Mouse (Mus musculus): ENCODE data around the gene Bex4. TPM values are rescaled to one million over a fixed set of nuclear protein-coding genes. Genes with fewer than 3 reads are reported as not detected.
"Not testable (repeated sequence)": the region's sequence is repeated elsewhere in the genome, so short reads cannot be mapped to it uniquely, and the experiment has no call there.

Gene Bex4
- 59.3 and 71.3 TPM in 2 replicates for polyA plus RNA-seq (2016; fragmentation: Nextera tagmentation; extraction: Ambion mirVana)

DNA sequence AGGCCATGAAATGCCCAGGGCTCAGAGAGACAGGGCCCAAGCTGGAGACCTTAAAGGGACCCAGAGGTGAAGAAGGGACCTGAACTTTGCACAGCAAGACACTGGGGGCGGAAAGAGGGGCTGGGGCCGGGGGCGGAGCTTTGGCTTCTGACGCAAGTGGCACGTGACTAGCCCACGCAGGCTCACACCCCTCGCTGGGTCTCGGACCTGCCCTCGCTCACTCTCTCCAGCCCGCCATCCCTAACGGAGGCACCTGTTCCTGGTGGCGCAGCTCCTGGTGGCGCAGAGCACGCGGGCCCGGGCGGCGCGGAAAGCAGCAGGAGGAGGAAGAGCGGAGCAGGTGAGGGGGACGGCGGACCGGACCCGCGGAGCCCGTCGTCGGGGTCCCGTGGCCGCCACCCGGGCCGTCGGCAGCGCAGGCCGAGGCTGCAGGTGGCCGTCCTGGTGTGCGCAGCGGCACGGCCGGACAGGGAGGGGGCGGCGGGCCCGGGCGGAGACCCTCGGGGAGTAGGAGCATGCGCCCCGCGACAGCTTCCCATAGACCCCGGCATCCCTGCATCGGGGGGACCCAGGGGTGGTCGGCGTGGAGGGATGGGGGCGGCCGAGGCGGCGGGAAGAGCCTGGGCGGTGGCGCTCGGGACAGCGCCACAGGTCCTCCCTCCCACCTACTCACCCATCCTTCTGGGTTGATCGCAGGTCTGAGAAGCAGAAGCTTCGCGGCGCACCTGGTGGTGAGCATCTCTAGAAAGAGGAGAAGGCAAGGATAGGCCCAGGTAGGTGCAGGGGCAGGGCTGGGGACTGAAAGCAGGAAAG is at the start of gene Bex4:
Gene Bex4 (plus strand): TSS at position 170 of the 813 bp plus-strand sequence.
- not testable (repeated sequence) for H3K9ac ChIP-seq (replicated peaks); H3K27ac ChIP-seq; H3K27me3 ChIP-seq; H3K4me1 ChIP-seq (replicated peaks); H3K36me3 ChIP-seq; H3K9me3 ChIP-seq
- peak; percentile 78 for ATAC-seq (ENCODE audit: insufficient number of reproducible peaks, insufficient read depth, low FRiP score, low TSS enrichment, low read depth)
- Histone ChIP-seq H3K4me2 (peak within 1 kb of the TSS; percentile 56), H3K4me3 (replicated peaks) (peak within 1 kb of the TSS; percentile 41)
- WGBS, result 33% methylated on average over 9 of the region's 64 CpGs

DNA sequence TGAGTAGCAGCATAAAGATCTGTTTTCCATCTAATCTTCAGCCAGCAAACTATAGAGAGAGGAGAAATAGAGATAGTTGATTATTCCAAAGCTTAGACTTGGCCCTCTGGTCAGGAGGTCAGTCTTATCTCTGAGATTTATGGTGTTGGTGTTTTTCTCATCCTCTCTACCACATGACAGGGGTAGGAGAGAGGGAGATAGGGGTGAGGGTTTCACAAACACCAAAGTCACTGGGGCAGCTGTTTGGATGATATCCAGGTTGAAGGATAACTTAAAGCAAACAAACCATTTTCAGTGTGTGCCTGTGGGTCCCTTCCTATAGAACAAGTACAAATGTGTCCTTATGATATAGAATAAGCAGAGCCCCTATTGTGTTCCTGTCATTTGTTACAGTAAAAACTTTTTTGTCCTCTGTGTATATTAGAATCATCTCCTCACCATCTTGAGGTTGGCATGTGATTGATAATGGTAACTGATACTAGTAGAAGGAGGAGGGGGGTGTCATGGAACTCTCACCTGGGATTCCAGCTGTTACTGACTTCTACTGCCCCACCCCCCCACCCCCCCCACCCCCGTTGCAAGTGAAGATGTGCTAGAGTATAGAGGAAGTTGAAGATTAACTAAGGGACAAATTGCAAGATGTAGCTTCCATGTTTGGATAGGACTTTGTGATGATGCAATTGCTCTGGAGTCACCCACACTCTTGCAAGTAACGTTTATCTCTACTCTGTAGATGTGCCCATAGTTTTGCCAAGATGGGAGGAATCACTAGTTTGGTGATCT is 46.1 kb upstream of the Bex4 start:
- Histone ChIP-seq H3K9ac (replicated peaks) (no peak overlapping the region), H3K4me2 (no peak overlapping the region), H3K27ac (no peak overlapping the region), H3K9me3 (no peaks in the 10 kb centered on the region), H3K4me3 (replicated peaks) (no peak overlapping the region), H3K36me3 (no peaks in the 10 kb centered on the region), H3K27me3 (peaks cover 4% of the 10 kb centered on the region; the same call in 1 of the 2 replicates), H3K4me1 (replicated peaks) (no peaks in the 10 kb centered on the region)
- ATAC-seq (ENCODE audit: insufficient number of reproducible peaks, insufficient read depth, low FRiP score, low TSS enrichment, low read depth), result no peak
- WGBS, result 50% methylated on average over 2 of the region's 2 CpGs

DNA sequence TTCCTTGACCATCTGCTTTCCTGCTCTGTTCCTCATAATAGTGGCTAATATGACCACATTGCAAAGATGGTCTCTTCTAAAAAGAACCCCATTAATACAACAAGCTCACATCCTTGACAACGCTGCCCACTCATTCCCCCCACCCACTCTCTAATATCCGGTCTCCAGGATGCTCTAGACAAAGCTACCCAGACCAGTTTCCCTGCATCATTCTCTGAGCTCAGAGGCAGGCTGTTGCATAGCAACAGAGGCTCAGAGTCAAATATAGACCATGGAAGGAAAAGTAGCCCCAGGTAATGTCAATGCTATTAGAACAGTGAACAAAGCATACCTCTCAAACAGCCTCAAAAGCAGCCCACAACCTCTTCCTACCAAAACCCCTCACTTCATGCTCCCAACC is 44.4 kb upstream of the Bex4 start:
- H3K9me3 ChIP-seq, result no peaks in the 10 kb centered on the region
- 67% methylated on average over 2 of the region's 2 CpGs for WGBS
- no peaks in the 10 kb centered on the region for H3K4me1 ChIP-seq (replicated peaks)
- H3K4me2 ChIP-seq, result no peak overlapping the region
- peaks cover 2% of the 10 kb centered on the region; the same call in 1 of the 2 replicates for H3K27me3 ChIP-seq
- H3K4me3 ChIP-seq (replicated peaks), result no peak overlapping the region
- no peak for ATAC-seq (ENCODE audit: insufficient number of reproducible peaks, insufficient read depth, low FRiP score, low TSS enrichment, low read depth)
- no peak overlapping the region for H3K27ac ChIP-seq
- no peaks in the 10 kb centered on the region for H3K36me3 ChIP-seq
- H3K9ac ChIP-seq (replicated peaks), result no peak overlapping the region

DNA sequence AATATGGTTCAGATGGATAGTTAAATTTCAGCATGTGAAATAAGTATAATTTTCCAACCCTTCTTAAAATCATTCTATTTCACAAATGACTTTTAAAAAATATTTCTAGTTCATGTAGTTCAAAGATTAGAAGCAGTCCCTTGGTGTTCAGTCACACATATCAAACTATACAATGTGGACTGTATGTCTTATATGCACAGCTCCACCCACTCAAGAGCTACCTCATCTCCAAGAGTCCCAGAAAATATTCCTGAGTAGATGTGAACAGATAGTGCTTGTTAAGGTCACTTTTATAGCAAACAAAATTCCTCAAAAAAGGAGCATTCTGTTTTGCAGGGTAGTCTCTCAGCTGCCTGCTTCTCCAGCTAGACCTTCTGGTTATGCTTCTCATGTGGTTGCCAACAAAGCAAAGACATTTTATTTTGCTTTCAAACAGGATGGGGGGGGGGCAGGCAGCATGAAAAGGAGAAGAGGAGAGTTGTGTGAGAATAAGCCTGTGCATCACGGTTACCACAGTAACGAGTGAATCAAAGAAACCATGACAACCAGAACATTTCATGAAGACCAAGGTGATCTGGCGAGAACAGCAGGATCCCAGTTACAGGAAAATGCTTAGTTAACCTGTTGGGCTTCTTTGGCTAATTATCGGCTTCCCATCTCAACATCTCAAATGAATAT is 34.6 kb upstream of the Bex4 start:
- H3K27me3 ChIP-seq, result peaks cover under 1% of the 10 kb centered on the region
- no peak overlapping the region for H3K4me3 ChIP-seq (replicated peaks)
- H3K36me3 ChIP-seq, result no peaks in the 10 kb centered on the region
- no peak overlapping the region for H3K27ac ChIP-seq
- no peak for ATAC-seq (ENCODE audit: insufficient number of reproducible peaks, insufficient read depth, low FRiP score, low TSS enrichment, low read depth)
- H3K9ac ChIP-seq (replicated peaks), result no peak overlapping the region
- WGBS, result 74% methylated on average over 4 of the region's 4 CpGs
- H3K4me2 ChIP-seq, result no peak overlapping the region
- H3K4me1 ChIP-seq (replicated peaks), result no peaks in the 10 kb centered on the region
- no peaks in the 10 kb centered on the region for H3K9me3 ChIP-seq

DNA sequence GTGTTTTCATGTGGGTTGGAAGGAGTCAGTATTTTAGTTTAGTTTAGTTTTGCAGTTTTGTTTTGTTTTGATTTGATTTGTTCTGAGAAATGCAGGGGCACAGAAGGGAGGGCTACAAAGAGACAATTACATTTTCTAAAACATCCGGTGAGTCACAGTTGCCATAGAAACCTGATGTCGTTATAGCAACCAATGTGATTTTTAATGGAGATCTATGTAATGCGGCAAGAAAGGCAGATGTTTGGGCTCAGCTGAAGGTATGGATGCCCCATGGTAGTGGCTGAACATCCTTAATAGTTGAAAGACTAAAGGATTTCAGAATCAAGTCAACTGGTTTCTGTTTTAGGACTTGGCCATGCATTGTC is 34.1 kb upstream of the Bex4 start:
- WGBS, result 77% methylated on average over 3 of the region's 3 CpGs
- Histone ChIP-seq H3K9me3 (no peaks in the 10 kb centered on the region), H3K36me3 (no peaks in the 10 kb centered on the region), H3K4me1 (replicated peaks) (no peaks in the 10 kb centered on the region), H3K27me3 (peaks cover 5% of the 10 kb centered on the region), H3K4me2 (no peak overlapping the region), H3K9ac (replicated peaks) (no peak overlapping the region), H3K4me3 (replicated peaks) (no peak overlapping the region), H3K27ac (no peak overlapping the region)
- ATAC-seq (ENCODE audit: insufficient number of reproducible peaks, insufficient read depth, low FRiP score, low TSS enrichment, low read depth), result no peak

DNA sequence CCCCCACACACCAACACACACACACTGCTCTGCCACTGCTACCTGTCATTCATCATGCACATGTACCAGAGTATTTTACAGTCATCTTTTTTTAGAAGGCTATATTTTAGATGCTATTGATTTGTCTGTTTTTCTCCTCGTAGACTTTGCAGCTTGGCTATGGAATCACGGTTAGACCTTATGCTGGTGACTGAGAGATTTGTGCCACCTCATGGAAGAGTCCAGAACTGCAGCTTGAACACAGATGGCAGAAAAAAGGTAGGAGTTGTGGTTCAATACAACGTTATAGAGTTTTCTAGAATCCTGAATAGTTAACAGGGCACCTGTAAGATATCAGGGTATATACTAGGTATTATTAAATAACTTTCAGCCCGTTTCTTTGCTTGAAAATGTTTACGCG is 30.9 kb upstream of the Bex4 start:
- no peaks in the 10 kb centered on the region for H3K4me1 ChIP-seq (replicated peaks)
- no peak overlapping the region for H3K9ac ChIP-seq (replicated peaks)
- WGBS, result 50% methylated on average over 6 of the region's 6 CpGs
- H3K4me2 ChIP-seq, result no peak overlapping the region
- no peaks in the 10 kb centered on the region for H3K9me3 ChIP-seq
- H3K27ac ChIP-seq, result no peak overlapping the region
- H3K27me3 ChIP-seq, result peaks cover 14% of the 10 kb centered on the region
- no peaks in the 10 kb centered on the region for H3K36me3 ChIP-seq
- H3K4me3 ChIP-seq (replicated peaks), result no peak overlapping the region
- no peak for ATAC-seq (ENCODE audit: insufficient number of reproducible peaks, insufficient read depth, low FRiP score, low TSS enrichment, low read depth)

DNA sequence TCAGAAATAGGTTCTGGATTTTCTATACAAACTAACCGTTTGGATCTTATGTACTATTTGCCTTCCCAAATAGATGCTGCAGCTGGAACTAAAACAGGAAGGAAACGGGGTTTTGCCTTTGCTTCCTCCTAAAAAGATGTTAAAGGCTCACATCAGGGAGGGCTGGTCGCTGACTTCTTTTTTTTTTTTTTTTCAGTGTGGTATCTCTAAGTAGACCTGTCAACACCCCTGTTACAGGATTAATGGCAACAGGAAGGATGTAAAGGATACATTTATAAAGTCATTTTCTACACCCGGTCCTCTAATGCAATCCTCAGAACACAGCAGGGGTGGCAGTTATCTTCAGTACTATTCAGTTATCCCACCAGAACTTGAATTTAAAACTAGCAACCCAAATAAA is 23.8 kb upstream of the Bex4 start:
- Histone ChIP-seq H3K4me3 (replicated peaks) (no peak overlapping the region), H3K9ac (replicated peaks) (no peak overlapping the region), H3K36me3 (no peaks in the 10 kb centered on the region), H3K9me3 (no peaks in the 10 kb centered on the region), H3K27ac (no peak overlapping the region), H3K27me3 (peaks cover 11% of the 10 kb centered on the region; the same call in 1 of the 2 replicates), H3K4me1 (replicated peaks) (no peaks in the 10 kb centered on the region), H3K4me2 (peak overlapping the region; percentile 54; the same call in 1 of the 2 replicates)
- WGBS, result 40% methylated on average over 4 of the region's 4 CpGs
- no peak for ATAC-seq (ENCODE audit: insufficient number of reproducible peaks, insufficient read depth, low FRiP score, low TSS enrichment, low read depth)

DNA sequence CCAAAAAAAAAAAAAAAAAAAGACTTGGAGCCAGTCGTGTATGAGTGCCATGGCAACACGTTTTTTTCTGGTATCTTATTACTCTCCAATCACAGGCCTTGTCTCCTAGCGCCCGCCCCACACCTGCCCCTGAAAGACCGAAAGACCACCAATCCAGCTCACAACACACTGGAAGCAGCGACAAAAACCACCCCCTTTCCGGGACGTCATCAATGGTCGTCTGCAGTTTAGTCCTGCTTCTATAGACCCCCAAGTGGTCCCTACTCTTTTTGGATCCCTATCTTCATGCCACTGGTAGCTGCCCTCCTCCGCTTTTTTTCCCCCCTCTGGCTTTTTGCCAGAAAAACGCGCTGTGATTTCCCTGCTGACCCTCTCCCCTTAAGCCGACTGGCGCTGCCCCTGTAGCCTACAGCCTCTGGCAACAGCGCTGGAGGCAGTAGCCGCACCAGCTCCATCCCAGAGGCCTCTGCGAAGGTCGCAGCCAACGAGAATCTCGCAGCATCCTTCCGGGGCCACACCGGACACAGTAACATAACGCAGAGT is 23.3 kb upstream of the Bex4 start:
- Histone ChIP-seq H3K4me2 (peak overlapping the region; percentile 54), H3K36me3 (no peaks in the 10 kb centered on the region), H3K4me1 (replicated peaks) (no peaks in the 10 kb centered on the region), H3K27ac (peak overlapping the region; percentile 45; the same call in 1 of the 2 replicates), H3K9ac (replicated peaks) (no peak overlapping the region), H3K9me3 (no peaks in the 10 kb centered on the region), H3K27me3 (peaks cover 11% of the 10 kb centered on the region; the same call in 1 of the 2 replicates), H3K4me3 (replicated peaks) (peak overlapping the region; percentile 42)
- 15% methylated on average over 23 of the region's 23 CpGs for WGBS
- peak; percentile 98 for ATAC-seq (ENCODE audit: insufficient number of reproducible peaks, insufficient read depth, low FRiP score, low TSS enrichment, low read depth)

DNA sequence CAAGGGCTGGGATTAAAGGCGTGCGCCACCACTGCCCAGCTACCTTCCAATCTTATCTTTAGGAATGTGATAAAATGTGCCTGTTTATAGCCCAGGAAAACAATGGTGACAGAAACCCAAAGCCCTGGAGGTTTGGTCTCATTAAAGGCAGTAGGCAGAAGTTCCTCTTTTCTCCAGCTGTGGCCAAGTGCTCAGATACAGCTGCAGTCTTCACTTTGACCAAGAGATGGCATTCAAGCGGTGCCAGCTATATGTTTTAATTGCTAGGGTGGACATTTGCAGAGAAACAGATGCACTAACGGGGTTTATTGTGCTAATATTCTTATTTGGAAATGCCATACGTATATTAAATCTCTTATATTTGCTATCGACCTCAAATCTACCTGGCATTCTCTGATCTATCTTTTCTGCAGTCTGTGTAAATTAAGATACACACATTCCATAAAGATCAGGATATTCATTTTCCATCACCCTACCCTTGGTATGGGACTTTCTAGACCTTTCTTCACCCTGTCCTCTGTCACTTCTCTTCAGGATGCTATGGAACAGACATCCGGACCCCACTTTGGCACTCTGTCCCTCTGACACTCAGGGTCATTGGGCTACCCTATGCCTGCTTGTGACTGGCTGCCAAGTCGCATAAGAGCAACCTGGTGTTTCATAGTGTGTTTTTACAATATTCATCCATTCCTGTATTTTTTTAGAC is 11.6 kb upstream of the Bex4 start:
- Histone ChIP-seq H3K36me3 (no peaks in the 10 kb centered on the region), H3K4me2 (no peak overlapping the region), H3K4me1 (replicated peaks) (no peaks in the 10 kb centered on the region), H3K27ac (no peak overlapping the region), H3K4me3 (replicated peaks) (no peak overlapping the region), H3K9me3 (no peaks in the 10 kb centered on the region), H3K9ac (replicated peaks) (no peak overlapping the region), H3K27me3 (no peaks in the 10 kb centered on the region)
- WGBS, result 55% methylated on average over 8 of the region's 8 CpGs
- ATAC-seq (ENCODE audit: insufficient number of reproducible peaks, insufficient read depth, low FRiP score, low TSS enrichment, low read depth), result no peak

DNA sequence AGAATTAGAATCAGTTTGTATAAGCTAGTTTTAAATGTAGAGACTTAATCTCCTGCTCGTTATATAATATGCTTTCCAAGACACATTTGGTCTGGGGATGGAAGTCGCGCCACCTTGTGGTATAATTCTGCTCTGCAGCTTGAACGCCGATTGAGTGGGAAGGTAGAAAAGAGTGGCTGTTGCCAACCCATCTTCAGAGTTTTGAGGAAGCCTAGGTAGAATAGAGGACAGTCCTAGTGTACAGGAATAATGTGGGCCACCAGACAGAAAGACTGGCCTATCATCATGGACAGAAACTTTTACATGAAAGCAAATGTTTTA is 11.1 kb upstream of the Bex4 start:
- ATAC-seq (ENCODE audit: insufficient number of reproducible peaks, insufficient read depth, low FRiP score, low TSS enrichment, low read depth), result no peak
- H3K27ac ChIP-seq, result no peak overlapping the region
- H3K4me1 ChIP-seq (replicated peaks), result no peaks in the 10 kb centered on the region
- no peak overlapping the region for H3K4me3 ChIP-seq (replicated peaks)
- no peaks in the 10 kb centered on the region for H3K9me3 ChIP-seq
- H3K36me3 ChIP-seq, result no peaks in the 10 kb centered on the region
- H3K27me3 ChIP-seq, result no peaks in the 10 kb centered on the region
- WGBS, result 16% methylated on average over 5 of the region's 5 CpGs
- no peak overlapping the region for H3K9ac ChIP-seq (replicated peaks)
- H3K4me2 ChIP-seq, result no peak overlapping the region
